Mouse (Mus musculus): Measurements from ENCODE around the gene Snrpa1. TPM values are rescaled to one million over a fixed set of nuclear protein-coding genes. Genes with fewer than 3 reads are reported as not detected.

The Snrpa1 gene
- total and polyA plus RNA-seq, 3 experiments: 92.9 to 157 (median 130) TPM

- DNase-seq (ENCODE audit: low spot score) (no peak), ATAC-seq (ENCODE audit: extremely low read depth, insufficient number of reproducible peaks, low FRiP score, poor library complexity, severe bottlenecking) (no peak)
- Histone ChIP-seq H3K9me3 (replicated peaks) (no peaks in the 10 kb centered on the region), H3K4me1 (ENCODE audit: insufficient read depth, low read depth, low read length) (peaks cover 26% of the 10 kb centered on the region), H3K36me3 (replicated peaks) (peaks cover 71% of the 10 kb centered on the region), H3K4me3 (ENCODE audit: low read depth, low read length) (no peak overlapping the region), H3K27me3 (ENCODE audit: insufficient read depth, low read length) (no peaks in the 10 kb centered on the region)
- TF ChIP-seq GATA2 (IDR thresholded peaks at IDR 0.05; ENCODE audit: borderline replicate concordance, low read depth, low read length): no peak
- TF ChIP-seq POLR2AphosphoS5 (IDR thresholded peaks at IDR 0.05; ENCODE audit: insufficient replicate concordance, low read depth, low read length): no peak
- no peak for TF ChIP-seq CTCF (IDR thresholded peaks at IDR 0.05; ENCODE audit: low read depth, low read length)
Measured at GRCm38 (mm10) chr7:66076411-66076810, 17.6 kb downstream of the Snrpa1 start.

- H3K9me3 ChIP-seq (replicated peaks): no peaks in the 10 kb centered on the region
- peak; percentile 99 for ATAC-seq (ENCODE audit: extremely low read depth, insufficient number of reproducible peaks, low FRiP score, poor library complexity, severe bottlenecking)
- H3K27me3 ChIP-seq (ENCODE audit: insufficient read depth, low read length): no peaks in the 10 kb centered on the region
- H3K36me3 ChIP-seq (replicated peaks): peaks cover 72% of the 10 kb centered on the region
- DNase-seq (ENCODE audit: low spot score): peak; percentile 96
- H3K4me1 ChIP-seq (ENCODE audit: insufficient read depth, low read depth, low read length): peaks cover 32% of the 10 kb centered on the region
- TF ChIP-seq CTCF (IDR thresholded peaks at IDR 0.05; ENCODE audit: low read depth, low read length) (no peak), TAL1 (conservative IDR thresholded peaks at IDR 0.05; ENCODE audit: low read depth, low read length) (no peak), GATA2 (IDR thresholded peaks at IDR 0.05; ENCODE audit: borderline replicate concordance, low read depth, low read length) (no peak), POLR2AphosphoS5 (IDR thresholded peaks at IDR 0.05; ENCODE audit: insufficient replicate concordance, low read depth, low read length) (no peak), GATA1 (IDR thresholded peaks at IDR 0.05; ENCODE audit: borderline replicate concordance, low read length) (no peak)
- peak within 1 kb of the TSS; percentile 82 for H3K4me3 ChIP-seq (ENCODE audit: low read depth, low read length)
Measured at GRCm38 (mm10) chr7:66079364-66080230, 20.8 kb downstream of the Snrpa1 start, which contains the start of gene Selenos. Gene Selenos (plus strand): TSS chr7:66079649.

GRCm38 (mm10) chr7:66080231-66080613, 21.4 kb downstream of the Snrpa1 start:
- Histone ChIP-seq H3K4me1 (ENCODE audit: insufficient read depth, low read depth, low read length) (peaks cover 33% of the 10 kb centered on the region), H3K27me3 (ENCODE audit: insufficient read depth, low read length) (no peaks in the 10 kb centered on the region), H3K4me3 (ENCODE audit: low read depth, low read length) (peak overlapping the region; percentile 82), H3K36me3 (replicated peaks) (peaks cover 72% of the 10 kb centered on the region), H3K9me3 (replicated peaks) (no peaks in the 10 kb centered on the region)
- no peak for ATAC-seq (ENCODE audit: extremely low read depth, insufficient number of reproducible peaks, low FRiP score, poor library complexity, severe bottlenecking)
- TF ChIP-seq GATA2 (IDR thresholded peaks at IDR 0.05; ENCODE audit: borderline replicate concordance, low read depth, low read length) (no peak), GATA1 (IDR thresholded peaks at IDR 0.05; ENCODE audit: borderline replicate concordance, low read length) (no peak), CTCF (IDR thresholded peaks at IDR 0.05; ENCODE audit: low read depth, low read length) (no peak), TAL1 (conservative IDR thresholded peaks at IDR 0.05; ENCODE audit: low read depth, low read length) (no peak), POLR2AphosphoS5 (IDR thresholded peaks at IDR 0.05; ENCODE audit: insufficient replicate concordance, low read depth, low read length) (no peak)
- peak; percentile 38 for DNase-seq (ENCODE audit: low spot score)

GRCm38 (mm10) chr7:66083757-66084156, 25.0 kb downstream of the Snrpa1 start:
- TF ChIP-seq TAL1 (conservative IDR thresholded peaks at IDR 0.05; ENCODE audit: low read depth, low read length) (no peak), GATA1 (IDR thresholded peaks at IDR 0.05; ENCODE audit: borderline replicate concordance, low read length) (no peak), CTCF (IDR thresholded peaks at IDR 0.05; ENCODE audit: low read depth, low read length) (no peak), GATA2 (IDR thresholded peaks at IDR 0.05; ENCODE audit: borderline replicate concordance, low read depth, low read length) (no peak), POLR2AphosphoS5 (IDR thresholded peaks at IDR 0.05; ENCODE audit: insufficient replicate concordance, low read depth, low read length) (no peak)
- H3K4me1 ChIP-seq (ENCODE audit: insufficient read depth, low read depth, low read length): peaks cover 27% of the 10 kb centered on the region
- H3K27me3 ChIP-seq (ENCODE audit: insufficient read depth, low read length): no peaks in the 10 kb centered on the region
- H3K9me3 ChIP-seq (replicated peaks): no peaks in the 10 kb centered on the region
- H3K36me3 ChIP-seq (replicated peaks): peaks cover 76% of the 10 kb centered on the region
- DNase-seq (ENCODE audit: low spot score): no peak
- ATAC-seq (ENCODE audit: extremely low read depth, insufficient number of reproducible peaks, low FRiP score, poor library complexity, severe bottlenecking): no peak
- no peak overlapping the region for H3K4me3 ChIP-seq (ENCODE audit: low read depth, low read length)

- Histone ChIP-seq H3K4me1 (ENCODE audit: insufficient read depth, low read depth, low read length) (peaks cover 21% of the 10 kb centered on the region), H3K9me3 (replicated peaks) (no peaks in the 10 kb centered on the region), H3K4me3 (ENCODE audit: low read depth, low read length) (no peak overlapping the region), H3K36me3 (replicated peaks) (peaks cover 83% of the 10 kb centered on the region), H3K27me3 (ENCODE audit: insufficient read depth, low read length) (no peaks in the 10 kb centered on the region)
- no peak for DNase-seq (ENCODE audit: low spot score)
- ATAC-seq (ENCODE audit: extremely low read depth, insufficient number of reproducible peaks, low FRiP score, poor library complexity, severe bottlenecking): no peak
- TF ChIP-seq GATA1 (IDR thresholded peaks at IDR 0.05; ENCODE audit: borderline replicate concordance, low read length): no peak
- TF ChIP-seq CTCF (IDR thresholded peaks at IDR 0.05; ENCODE audit: low read depth, low read length): no peak
- no peak for TF ChIP-seq GATA2 (IDR thresholded peaks at IDR 0.05; ENCODE audit: borderline replicate concordance, low read depth, low read length)
- no peak for TF ChIP-seq TAL1 (conservative IDR thresholded peaks at IDR 0.05; ENCODE audit: low read depth, low read length)
- TF ChIP-seq POLR2AphosphoS5 (IDR thresholded peaks at IDR 0.05; ENCODE audit: insufficient replicate concordance, low read depth, low read length): no peak
Measured at GRCm38 (mm10) chr7:66084546-66084945, 25.7 kb downstream of the Snrpa1 start.

GRCm38 (mm10) chr7:66087652-66088051, 28.8 kb downstream of the Snrpa1 start:
- DNase-seq (ENCODE audit: low spot score) (no peak), ATAC-seq (ENCODE audit: extremely low read depth, insufficient number of reproducible peaks, low FRiP score, poor library complexity, severe bottlenecking) (no peak)
- peaks cover 95% of the 10 kb centered on the region for H3K36me3 ChIP-seq (replicated peaks)
- no peak overlapping the region for H3K4me3 ChIP-seq (ENCODE audit: low read depth, low read length)
- H3K4me1 ChIP-seq (ENCODE audit: insufficient read depth, low read depth, low read length): 0 out of 2 replicates have a peak, but pooled peaks cover 3% of the 10 kb centered on the region
- H3K9me3 ChIP-seq (replicated peaks): no peaks in the 10 kb centered on the region
- TF ChIP-seq TAL1 (conservative IDR thresholded peaks at IDR 0.05; ENCODE audit: low read depth, low read length): no peak
- no peak for TF ChIP-seq GATA2 (IDR thresholded peaks at IDR 0.05; ENCODE audit: borderline replicate concordance, low read depth, low read length)
- no peak for TF ChIP-seq POLR2AphosphoS5 (IDR thresholded peaks at IDR 0.05; ENCODE audit: insufficient replicate concordance, low read depth, low read length)
- no peak for TF ChIP-seq GATA1 (IDR thresholded peaks at IDR 0.05; ENCODE audit: borderline replicate concordance, low read length)
- no peak for TF ChIP-seq CTCF (IDR thresholded peaks at IDR 0.05; ENCODE audit: low read depth, low read length)
- no peaks in the 10 kb centered on the region for H3K27me3 ChIP-seq (ENCODE audit: insufficient read depth, low read length)
